Mouse (Mus musculus): ENCODE measurements around the gene Bri3.
A peak's percentile ranks its signal among the peaks of the same experiment; 100 is the strongest.

DNA sequence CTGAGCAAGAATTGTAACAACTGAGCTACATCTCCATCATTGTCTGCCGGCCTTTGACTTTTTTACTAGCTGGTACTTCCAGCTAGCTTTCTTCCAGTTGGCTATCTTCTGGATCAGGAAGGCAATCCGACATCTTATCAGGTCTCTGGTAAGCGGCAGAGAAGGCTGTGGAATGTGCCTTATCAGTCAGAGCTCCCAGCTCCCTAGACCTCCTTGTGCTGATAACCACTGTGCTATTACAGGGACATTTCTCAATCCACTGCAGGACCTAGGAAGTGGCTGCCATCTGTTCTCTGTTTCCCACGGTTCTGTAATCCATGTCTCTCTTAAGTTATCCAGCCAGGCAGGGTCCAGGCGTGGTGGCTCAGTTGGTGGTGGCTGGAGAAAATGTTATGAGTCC is 27.5 kb downstream of the Bri3 start:
- TF ChIP-seq POLR2AphosphoS5 (IDR thresholded peaks at IDR 0.05; ENCODE audit: borderline replicate concordance, low read depth, low read length), result no peak
- TF ChIP-seq CTCF (IDR thresholded peaks at IDR 0.05 in 2 of 3, conservative IDR thresholded peaks at IDR 0.05 in 1 of 3; ENCODE audit: control insufficient read depth in 1 of 3, insufficient read depth in 1 of 3, low read depth in 2 of 3, low read length in 3 of 3, poor library complexity in 1 of 3, severe bottlenecking in 1 of 3), result no peak
- TF ChIP-seq ZKSCAN1 (IDR thresholded peaks at IDR 0.05; ENCODE audit: low read depth, low read length), result no peak
- TF ChIP-seq EP300 (IDR thresholded peaks at IDR 0.05; ENCODE audit: low read depth in 1 of 2, low read length in 2 of 2), result no peak; a peak in 2 of 4 replicates
- TF ChIP-seq ETS1 (IDR thresholded peaks at IDR 0.05; ENCODE audit: low read depth, low read length), result peak; percentile 41; the same call in 1 of the 2 replicates
- no peak for TF ChIP-seq POLR2A (IDR thresholded peaks at IDR 0.05; ENCODE audit: control insufficient read depth in 1 of 2, insufficient read depth in 1 of 2, low read depth in 1 of 2, low read length in 2 of 2, poor library complexity in 1 of 2)
- TF ChIP-seq TCF12 (IDR thresholded peaks at IDR 0.05; ENCODE audit: low read depth, low read length), result peak; percentile 47; the same call in 1 of the 2 replicates
- no peak for TF ChIP-seq HCFC1 (IDR thresholded peaks at IDR 0.05; ENCODE audit: low read depth, low read length)
- TF ChIP-seq ELF1 (IDR thresholded peaks at IDR 0.05; ENCODE audit: low read depth, low read length), result no peak
